Mouse (Mus musculus): ENCODE measurements around the gene Leap2. TPM values are rescaled to one million over a fixed set of nuclear protein-coding genes. Genes with fewer than 3 reads are reported as not detected.

Leap2 gene
- total RNA-seq, 1 experiment from 2014 or later: not detected

GRCm38 (mm10) chr11:53424826-53425225 is 1.9 kb upstream of the Leap2 start:
- no peak for ATAC-seq (replicated peaks in 1 of 2; ENCODE audit: insufficient read depth in 1 of 2, low FRiP score in 2 of 2, low TSS enrichment in 1 of 2, low read depth in 1 of 2, poor library complexity in 2 of 2, severe bottlenecking in 2 of 2)

GRCm38 (mm10) chr11:53418048-53418447 is 4.9 kb downstream of the Leap2 start:
- ATAC-seq (replicated peaks in 1 of 2; ENCODE audit: insufficient read depth in 1 of 2, low FRiP score in 2 of 2, low TSS enrichment in 1 of 2, low read depth in 1 of 2, poor library complexity in 2 of 2, severe bottlenecking in 2 of 2): no peak

- ATAC-seq (replicated peaks in 1 of 2; ENCODE audit: insufficient read depth in 1 of 2, low FRiP score in 2 of 2, low TSS enrichment in 1 of 2, low read depth in 1 of 2, poor library complexity in 2 of 2, severe bottlenecking in 2 of 2): no peak
These were observed 9.1 kb downstream of the Leap2 start for GRCm38 (mm10) chr11:53413871-53414270.

- no peak for ATAC-seq (replicated peaks in 1 of 2; ENCODE audit: insufficient read depth in 1 of 2, low FRiP score in 2 of 2, low TSS enrichment in 1 of 2, low read depth in 1 of 2, poor library complexity in 2 of 2, severe bottlenecking in 2 of 2)
These were observed 11.2 kb downstream of the Leap2 start for GRCm38 (mm10) chr11:53411738-53412137.

- no peak for ATAC-seq (replicated peaks in 1 of 2; ENCODE audit: insufficient read depth in 1 of 2, low FRiP score in 2 of 2, low TSS enrichment in 1 of 2, low read depth in 1 of 2, poor library complexity in 2 of 2, severe bottlenecking in 2 of 2)
These were observed 19.3 kb downstream of the Leap2 start for GRCm38 (mm10) chr11:53403638-53404037.

GRCm38 (mm10) chr11:53393856-53394255 is 29.1 kb downstream of the Leap2 start:
- ATAC-seq (replicated peaks in 1 of 2; ENCODE audit: insufficient read depth in 1 of 2, low FRiP score in 2 of 2, low TSS enrichment in 1 of 2, low read depth in 1 of 2, poor library complexity in 2 of 2, severe bottlenecking in 2 of 2): no peak

GRCm38 (mm10) chr11:53383758-53384428 is 39.1 kb downstream of the Leap2 start:
- ATAC-seq (replicated peaks in 1 of 2; ENCODE audit: insufficient read depth in 1 of 2, low FRiP score in 2 of 2, low TSS enrichment in 1 of 2, low read depth in 1 of 2, poor library complexity in 2 of 2, severe bottlenecking in 2 of 2): no peak

- no peak for ATAC-seq (replicated peaks in 1 of 2; ENCODE audit: insufficient read depth in 1 of 2, low FRiP score in 2 of 2, low TSS enrichment in 1 of 2, low read depth in 1 of 2, poor library complexity in 2 of 2, severe bottlenecking in 2 of 2)
These were observed 44.1 kb downstream of the Leap2 start for GRCm38 (mm10) chr11:53378918-53379317.

Other genes starting within 250 kb of the Leap2 start
- gene Hspa4, start 122.7 kb downstream of the Leap2 start, total RNA-seq (2017): 359 and 408 TPM in 2 replicates
- gene Zcchc10, start 98.5 kb downstream of the Leap2 start, total RNA-seq (2017): 5.4 and 9.0 TPM in 2 replicates
- gene Aff4, start 72.3 kb downstream of the Leap2 start, total RNA-seq (2017): 91.0 and 127 TPM in 2 replicates
- 39.5 and 52.7 TPM in 2 replicates for gene Uqcrq, start 7.7 kb upstream of the Leap2 start, total RNA-seq (2017)
- gene Gdf9, start 7.9 kb upstream of the Leap2 start, total RNA-seq (2017): 0.81 TPM in 1 of 2 replicates, not detected in the other
- gene Gm10447, start 33.9 kb upstream of the Leap2 start, total RNA-seq (2017): not detected in 2 replicates
- 0.69 TPM in 1 of 2 replicates, not detected in the other for gene Shroom1, start 34.0 kb upstream of the Leap2 start, total RNA-seq (2017)
- gene Gm9837, start 47.3 kb upstream of the Leap2 start, total RNA-seq (2017): not detected in 2 replicates
- not detected in 2 replicates for gene Gm9945, start 57.0 kb upstream of the Leap2 start, total RNA-seq (2017)
- gene Sowaha, start 57.1 kb upstream of the Leap2 start, total RNA-seq (2017): not detected in 2 replicates
- gene Sept8, start 96.1 kb upstream of the Leap2 start, total RNA-seq (2017): 22.2 and 35.4 TPM in 2 replicates
- gene Kif3a, start 144.2 kb upstream of the Leap2 start, total RNA-seq (2017): 24.5 and 33.2 TPM in 2 replicates
- 2.9 TPM in 1 of 2 replicates, not detected in the other for gene Il4, start 195.5 kb upstream of the Leap2 start, total RNA-seq (2017)
- gene Il13, start 211.5 kb upstream of the Leap2 start, total RNA-seq (2017): not detected in 2 replicates

Data from hematopoietic stem cell, adult 5-6 weeks (primary cell).